Mouse (Mus musculus) megakaryocyte, embryonic 14.5 days (primary cell): ENCODE measurements around the gene Emc3. TPM values are rescaled to one million over a fixed set of nuclear protein-coding genes. Genes with fewer than 3 reads are reported as not detected.
A peak's percentile ranks its signal among the peaks of the same experiment; 100 is the strongest.

Experiments
- H3K27me3 ChIP-seq: replicated peaks from 2 replicates; pipeline ENCODE3; 2012; ENCODE audit warnings: inconsistent platforms
- H3K36me3 ChIP-seq: replicated peaks from 2 replicates; pipeline ENCODE3; 2012; ENCODE audit warnings: low read length, inconsistent platforms, mixed read lengths
- H3K4me1 ChIP-seq: 2 replicates; pipeline ENCODE4 v1.6.1; 2012; ENCODE audit warnings: inconsistent platforms
- H3K4me3 ChIP-seq: replicated peaks from 2 replicates; pipeline ENCODE3; 2012; ENCODE audit warnings: moderate library complexity, mild to moderate bottlenecking, inconsistent platforms
- H3K9me3 ChIP-seq: 2 replicates; pipeline ENCODE4 v1.6.1; 2012; ENCODE audit warnings: inconsistent platforms
- FLI1 ChIP-seq: IDR thresholded peaks from 2 replicates; pipeline ENCODE4 v1.6.1; 2012; ENCODE audit warnings: low read length, inconsistent platforms, mixed read lengths
- GATA1 ChIP-seq: IDR thresholded peaks from 3 replicates; pipeline ENCODE4 v1.6.1; 2012; ENCODE audit warnings: mixed read lengths, low read length, inconsistent platforms, borderline replicate concordance
- polyA plus RNA-seq: library from polyadenylated mRNA; stranded (reverse); fragments of >175 nt; gene quantifications from 2 replicates; pipeline ENCODE4 v1.2.3, GENCODE M21; 2012; ENCODE audit warnings: low replicate concordance; ENCODE audit not compliant: insufficient read depth

Gene Emc3
- 28.9 and 48.3 TPM in 2 replicates for polyA plus RNA-seq

- Histone ChIP-seq H3K4me3 (peak within 1 kb of the TSS; percentile 94), H3K27me3 (no peaks in the 10 kb centered on the region), H3K36me3 (peaks cover 35% of the 10 kb centered on the region), H3K4me1 (peaks cover 33% of the 10 kb centered on the region), H3K9me3 (no peaks in the 10 kb centered on the region)
- TF ChIP-seq FLI1 (peak; percentile 89; the same call in 1 of the 2 replicates), GATA1 (no peak)
Measured at GRCm38 (mm10) chr6:113530932-113531839, at the start of gene Emc3, which contains the start of gene Fancd2. Gene Emc3 (minus strand): TSS chr6:113531652. Gene Fancd2 (plus strand): TSS chr6:113531682.

GRCm38 (mm10) chr6:113579306-113579705 is 47.9 kb upstream of the Emc3 start:
- Histone ChIP-seq H3K36me3 (peaks cover 62% of the 10 kb centered on the region), H3K4me3 (no peak overlapping the region), H3K9me3 (no peaks in the 10 kb centered on the region), H3K4me1 (no peaks in the 10 kb centered on the region), H3K27me3 (no peaks in the 10 kb centered on the region)
- TF ChIP-seq FLI1 (no peak), GATA1 (no peak)

- Histone ChIP-seq H3K4me3 (no peak overlapping the region), H3K9me3 (no peaks in the 10 kb centered on the region), H3K27me3 (no peaks in the 10 kb centered on the region), H3K4me1 (no peaks in the 10 kb centered on the region), H3K36me3 (peaks cover 65% of the 10 kb centered on the region)
- TF ChIP-seq GATA1 = no peak
- TF ChIP-seq FLI1 = no peak
Measured at GRCm38 (mm10) chr6:113576044-113576443, 44.6 kb upstream of the Emc3 start.

- Histone ChIP-seq H3K27me3 (no peaks in the 10 kb centered on the region), H3K4me1 (no peaks in the 10 kb centered on the region), H3K9me3 (no peaks in the 10 kb centered on the region), H3K36me3 (peaks cover 84% of the 10 kb centered on the region), H3K4me3 (no peak overlapping the region)
- TF ChIP-seq GATA1 = no peak
- no peak for TF ChIP-seq FLI1
Measured at GRCm38 (mm10) chr6:113564557-113564956, 33.1 kb upstream of the Emc3 start.

- no peaks in the 10 kb centered on the region for H3K9me3 ChIP-seq
- no peak for TF ChIP-seq GATA1
- no peak for TF ChIP-seq FLI1
- H3K27me3 ChIP-seq = no peaks in the 10 kb centered on the region
- H3K36me3 ChIP-seq = peaks cover 77% of the 10 kb centered on the region
- H3K4me3 ChIP-seq = no peak overlapping the region
- H3K4me1 ChIP-seq = peaks cover 3% of the 10 kb centered on the region; the same call in 1 of the 2 replicates
Measured at GRCm38 (mm10) chr6:113559736-113560135, 28.3 kb upstream of the Emc3 start.

GRCm38 (mm10) chr6:113543906-113544481 is 12.5 kb upstream of the Emc3 start:
- Histone ChIP-seq H3K36me3 (peaks cover 66% of the 10 kb centered on the region), H3K4me1 (no peaks in the 10 kb centered on the region), H3K4me3 (no peak overlapping the region), H3K9me3 (no peaks in the 10 kb centered on the region), H3K27me3 (no peaks in the 10 kb centered on the region)
- TF ChIP-seq GATA1 (no peak), FLI1 (no peak)

GRCm38 (mm10) chr6:113541610-113542009 is 10.2 kb upstream of the Emc3 start:
- Histone ChIP-seq H3K36me3 (peaks cover 65% of the 10 kb centered on the region), H3K9me3 (no peaks in the 10 kb centered on the region), H3K4me3 (no peak overlapping the region), H3K4me1 (no peaks in the 10 kb centered on the region), H3K27me3 (no peaks in the 10 kb centered on the region)
- TF ChIP-seq FLI1 (no peak), GATA1 (no peak)

- Histone ChIP-seq H3K36me3 (peaks cover 41% of the 10 kb centered on the region), H3K4me3 (no peak overlapping the region), H3K4me1 (peaks cover 24% of the 10 kb centered on the region), H3K9me3 (no peaks in the 10 kb centered on the region), H3K27me3 (no peaks in the 10 kb centered on the region)
- no peak for TF ChIP-seq GATA1
- TF ChIP-seq FLI1 = no peak
Measured at GRCm38 (mm10) chr6:113534886-113535285, 3.4 kb upstream of the Emc3 start.

- peaks cover 33% of the 10 kb centered on the region for H3K4me1 ChIP-seq
- H3K4me3 ChIP-seq = peak overlapping the region; percentile 94
- TF ChIP-seq FLI1 (no peak), GATA1 (no peak)
- H3K36me3 ChIP-seq = peaks cover 37% of the 10 kb centered on the region
- no peaks in the 10 kb centered on the region for H3K27me3 ChIP-seq
- H3K9me3 ChIP-seq = no peaks in the 10 kb centered on the region
Measured at GRCm38 (mm10) chr6:113531840-113532404, 470 bp upstream of the Emc3 start.
